Mouse (Mus musculus): ENCODE results near the gene Ptger4.
"Not testable (repeated sequence)": the region's sequence is repeated elsewhere in the genome, so short reads cannot be mapped to it uniquely, and the experiment has no call there.

GRCm38 (mm10) chr15:5230746-5231145 is 13.2 kb downstream of the Ptger4 start:
- TF ChIP-seq POLR2A (IDR thresholded peaks at IDR 0.05; ENCODE audit: borderline replicate concordance, control insufficient read depth, low read depth, low read length); CTCF (IDR thresholded peaks at IDR 0.05; ENCODE audit: control insufficient read depth, insufficient read depth, low read length): not testable (repeated sequence)

Measured in bone marrow, adult 2 months (tissue).